Mouse (Mus musculus): Measurements from ENCODE around the gene Mapk8ip1. TPM values are rescaled to one million over a fixed set of nuclear protein-coding genes. Genes with fewer than 3 reads are reported as not detected.

The Mapk8ip1 gene
- polyA plus RNA-seq (2016; fragmentation: Nextera tagmentation; extraction: Ambion mirVana) = 29.4 and 34.8 TPM in 2 replicates

- Histone ChIP-seq H3K36me3 (peaks cover 31% of the 10 kb centered on the region), H3K9ac (replicated peaks) (peak within 1 kb of the TSS; percentile 66), H3K4me3 (replicated peaks) (peak within 1 kb of the TSS; percentile 68), H3K9me3 (no peaks in the 10 kb centered on the region), H3K27ac (no peak within 1 kb of the TSS), H3K27me3 (peaks cover 34% of the 10 kb centered on the region), H3K4me2 (peak within 1 kb of the TSS; percentile 90), H3K4me1 (replicated peaks) (peaks cover 8% of the 10 kb centered on the region; the same call in 1 of the 2 replicates)
- ATAC-seq (ENCODE audit: insufficient number of reproducible peaks, insufficient read depth, low FRiP score, low TSS enrichment, low read depth) = peak; percentile 72; the same call in 1 of the 2 replicates
- WGBS = 2% methylated on average over 48 of the region's 59 CpGs
These were observed at the start of gene Mapk8ip1 for GRCm38 (mm10) chr2:92401091-92401561. Gene Mapk8ip1, minus strand, starts transcription at chr2:92401263.

- Histone ChIP-seq H3K4me1 (replicated peaks) (no peaks in the 10 kb centered on the region; the same call in 1 of the 2 replicates), H3K36me3 (no peaks in the 10 kb centered on the region), H3K4me2 (no peak overlapping the region), H3K9ac (replicated peaks) (no peak overlapping the region), H3K27ac (no peak overlapping the region), H3K9me3 (no peaks in the 10 kb centered on the region), H3K4me3 (replicated peaks) (no peak overlapping the region), H3K27me3 (no peaks in the 10 kb centered on the region)
- no peak for ATAC-seq (ENCODE audit: insufficient number of reproducible peaks, insufficient read depth, low FRiP score, low TSS enrichment, low read depth)
- WGBS = 63% methylated on average over 7 of the region's 7 CpGs
These were observed 46.2 kb upstream of the Mapk8ip1 start for GRCm38 (mm10) chr2:92447121-92447740.

- no peak overlapping the region for H3K4me3 ChIP-seq (replicated peaks)
- H3K4me1 ChIP-seq (replicated peaks) = no peaks in the 10 kb centered on the region; the same call in 1 of the 2 replicates
- WGBS = 76% methylated on average over 8 of the region's 8 CpGs
- H3K4me2 ChIP-seq = no peak overlapping the region
- H3K36me3 ChIP-seq = no peaks in the 10 kb centered on the region
- ATAC-seq (ENCODE audit: insufficient number of reproducible peaks, insufficient read depth, low FRiP score, low TSS enrichment, low read depth) = no peak
- H3K27ac ChIP-seq = no peak overlapping the region
- H3K27me3 ChIP-seq = no peaks in the 10 kb centered on the region
- no peak overlapping the region for H3K9ac ChIP-seq (replicated peaks)
- H3K9me3 ChIP-seq = no peaks in the 10 kb centered on the region
These were observed 45.6 kb upstream of the Mapk8ip1 start for GRCm38 (mm10) chr2:92446656-92447055.

- ATAC-seq (ENCODE audit: insufficient number of reproducible peaks, insufficient read depth, low FRiP score, low TSS enrichment, low read depth) = no peak
- no peak overlapping the region for H3K9ac ChIP-seq (replicated peaks)
These were observed 44.8 kb upstream of the Mapk8ip1 start for GRCm38 (mm10) chr2:92445890-92446289.

GRCm38 (mm10) chr2:92444376-92444775 lies 43.3 kb upstream of the Mapk8ip1 start:
- ATAC-seq (ENCODE audit: insufficient number of reproducible peaks, insufficient read depth, low FRiP score, low TSS enrichment, low read depth) = no peak
- H3K9me3 ChIP-seq = no peaks in the 10 kb centered on the region
- 66% methylated on average over 4 of the region's 4 CpGs for WGBS

More at GRCm38 (mm10) chr2:92445890-92446289, 44.8 kb upstream of the Mapk8ip1 start:
- Histone ChIP-seq H3K27ac (no peak overlapping the region), H3K4me2 (no peak overlapping the region), H3K4me3 (replicated peaks) (no peak overlapping the region), H3K27me3 (no peaks in the 10 kb centered on the region), H3K36me3 (no peaks in the 10 kb centered on the region), H3K4me1 (replicated peaks) (no peaks in the 10 kb centered on the region; the same call in 1 of the 2 replicates), H3K9me3 (no peaks in the 10 kb centered on the region)
- WGBS = 47% methylated on average over 9 of the region's 9 CpGs

GRCm38 (mm10) chr2:92443313-92443712 lies 42.2 kb upstream of the Mapk8ip1 start:
- ATAC-seq (ENCODE audit: insufficient number of reproducible peaks, insufficient read depth, low FRiP score, low TSS enrichment, low read depth) = no peak

More at GRCm38 (mm10) chr2:92444376-92444775, 43.3 kb upstream of the Mapk8ip1 start:
- peaks cover 3% of the 10 kb centered on the region; the same call in 1 of the 2 replicates for H3K27me3 ChIP-seq
- H3K4me2 ChIP-seq = no peak overlapping the region
- H3K9ac ChIP-seq (replicated peaks) = no peak overlapping the region
- H3K4me1 ChIP-seq (replicated peaks) = peaks cover 4% of the 10 kb centered on the region; the same call in 1 of the 2 replicates
- no peak overlapping the region for H3K4me3 ChIP-seq (replicated peaks)
- H3K27ac ChIP-seq = no peak overlapping the region
- no peaks in the 10 kb centered on the region for H3K36me3 ChIP-seq

GRCm38 (mm10) chr2:92442419-92443001 lies 41.4 kb upstream of the Mapk8ip1 start:
- Histone ChIP-seq H3K36me3 (no peaks in the 10 kb centered on the region), H3K9me3 (no peaks in the 10 kb centered on the region), H3K27me3 (peaks cover 3% of the 10 kb centered on the region; the same call in 1 of the 2 replicates), H3K4me1 (replicated peaks) (peaks cover 4% of the 10 kb centered on the region), H3K4me3 (replicated peaks) (no peak overlapping the region), H3K9ac (replicated peaks) (no peak overlapping the region), H3K4me2 (no peak overlapping the region), H3K27ac (no peak overlapping the region)
- WGBS = 79% methylated on average over 12 of the region's 12 CpGs
- no peak for ATAC-seq (ENCODE audit: insufficient number of reproducible peaks, insufficient read depth, low FRiP score, low TSS enrichment, low read depth)

More at GRCm38 (mm10) chr2:92443313-92443712, 42.2 kb upstream of the Mapk8ip1 start:
- WGBS = 80% methylated on average over 4 of the region's 4 CpGs
- Histone ChIP-seq H3K27me3 (peaks cover 3% of the 10 kb centered on the region; the same call in 1 of the 2 replicates), H3K9ac (replicated peaks) (no peak overlapping the region), H3K27ac (no peak overlapping the region), H3K36me3 (no peaks in the 10 kb centered on the region), H3K4me3 (replicated peaks) (no peak overlapping the region), H3K4me1 (replicated peaks) (peaks cover 4% of the 10 kb centered on the region; the same call in 1 of the 2 replicates), H3K4me2 (no peak overlapping the region), H3K9me3 (no peaks in the 10 kb centered on the region)

GRCm38 (mm10) chr2:92440432-92440831 lies 39.4 kb upstream of the Mapk8ip1 start:
- ATAC-seq (ENCODE audit: insufficient number of reproducible peaks, insufficient read depth, low FRiP score, low TSS enrichment, low read depth) = no peak
- H3K9ac ChIP-seq (replicated peaks) = no peak overlapping the region

GRCm38 (mm10) chr2:92438567-92438966 lies 37.5 kb upstream of the Mapk8ip1 start:
- ATAC-seq (ENCODE audit: insufficient number of reproducible peaks, insufficient read depth, low FRiP score, low TSS enrichment, low read depth) = no peak
- H3K4me2 ChIP-seq = no peak overlapping the region
- H3K27me3 ChIP-seq = peaks cover 10% of the 10 kb centered on the region
- H3K27ac ChIP-seq = no peak overlapping the region
- no peaks in the 10 kb centered on the region for H3K36me3 ChIP-seq
- WGBS = 63% methylated on average over 3 of the region's 3 CpGs
- peaks cover 9% of the 10 kb centered on the region; the same call in 1 of the 2 replicates for H3K4me1 ChIP-seq (replicated peaks)
- peaks cover 4% of the 10 kb centered on the region; the same call in 1 of the 2 replicates for H3K9me3 ChIP-seq
- H3K9ac ChIP-seq (replicated peaks) = no peak overlapping the region
- no peak overlapping the region for H3K4me3 ChIP-seq (replicated peaks)

More at GRCm38 (mm10) chr2:92440432-92440831, 39.4 kb upstream of the Mapk8ip1 start:
- no peak overlapping the region for H3K27ac ChIP-seq
- H3K4me1 ChIP-seq (replicated peaks) = peaks cover 4% of the 10 kb centered on the region
- 59% methylated on average over 6 of the region's 6 CpGs for WGBS
- H3K27me3 ChIP-seq = peaks cover 5% of the 10 kb centered on the region; the same call in 1 of the 2 replicates
- peaks cover 4% of the 10 kb centered on the region; the same call in 1 of the 2 replicates for H3K9me3 ChIP-seq
- no peak overlapping the region for H3K4me3 ChIP-seq (replicated peaks)
- no peaks in the 10 kb centered on the region for H3K36me3 ChIP-seq
- H3K4me2 ChIP-seq = no peak overlapping the region

- Histone ChIP-seq H3K27ac (no peak overlapping the region), H3K4me1 (replicated peaks) (peaks cover 12% of the 10 kb centered on the region), H3K9ac (replicated peaks) (no peak overlapping the region), H3K4me2 (peak overlapping the region; percentile 34), H3K36me3 (no peaks in the 10 kb centered on the region), H3K9me3 (peaks cover 4% of the 10 kb centered on the region; the same call in 1 of the 2 replicates), H3K4me3 (replicated peaks) (no peak overlapping the region), H3K27me3 (peaks cover 10% of the 10 kb centered on the region)
- 1% methylated on average over 5 of the region's 5 CpGs for WGBS
- ATAC-seq (ENCODE audit: insufficient number of reproducible peaks, insufficient read depth, low FRiP score, low TSS enrichment, low read depth) = no peak
These were observed 36.8 kb upstream of the Mapk8ip1 start for GRCm38 (mm10) chr2:92437875-92438274.

- Histone ChIP-seq H3K4me3 (replicated peaks) (no peak overlapping the region), H3K4me1 (replicated peaks) (peaks cover 17% of the 10 kb centered on the region), H3K4me2 (no peak overlapping the region), H3K36me3 (no peaks in the 10 kb centered on the region), H3K9me3 (peaks cover 4% of the 10 kb centered on the region; the same call in 1 of the 2 replicates), H3K27me3 (peaks cover 10% of the 10 kb centered on the region), H3K9ac (replicated peaks) (no peak overlapping the region), H3K27ac (no peak overlapping the region)
- WGBS = 83% methylated on average over 4 of the region's 4 CpGs
- ATAC-seq (ENCODE audit: insufficient number of reproducible peaks, insufficient read depth, low FRiP score, low TSS enrichment, low read depth) = no peak
These were observed 36.3 kb upstream of the Mapk8ip1 start for GRCm38 (mm10) chr2:92437366-92437765.
